Mouse (Mus musculus): ENCODE data around the gene Fanca. TPM values are rescaled to one million over a fixed set of nuclear protein-coding genes. Genes with fewer than 3 reads are reported as not detected.
"Not testable (repeated sequence)": the region's sequence is repeated elsewhere in the genome, so short reads cannot be mapped to it uniquely, and the experiment has no call there.

The Fanca gene
- polyA plus RNA-seq, 1 experiment from 2014 or later, result 29.8 TPM

DNA sequence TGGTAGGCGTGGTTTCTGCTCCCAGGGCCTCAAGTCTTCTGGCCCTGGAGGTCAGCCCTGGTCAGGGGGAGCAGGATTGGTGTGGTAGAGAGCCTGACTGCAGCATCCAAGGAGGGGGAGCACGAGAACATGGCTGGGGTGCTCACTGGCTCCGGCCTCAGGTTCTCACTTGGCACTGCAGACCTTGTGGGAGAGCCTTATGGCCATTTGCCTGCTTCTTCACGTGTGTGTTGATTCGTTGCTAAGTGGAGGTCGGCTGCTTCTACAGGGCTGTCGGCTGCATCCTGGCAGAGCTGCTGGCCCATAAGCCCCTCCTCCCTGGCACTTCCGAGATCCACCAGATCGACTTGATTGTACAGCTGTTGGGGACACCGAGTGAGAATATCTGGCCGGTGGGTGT is 88.0 kb downstream of the Fanca start:
- H3K9ac ChIP-seq (ENCODE audit: low read length); H3K4me3 ChIP-seq (ENCODE audit: low read depth, low read length); DNase-seq (ENCODE audit: low spot score); H3K27ac ChIP-seq (ENCODE audit: low read depth); ATAC-seq (replicated peaks; ENCODE audit: low FRiP score, low TSS enrichment, low read depth); H3K4me2 ChIP-seq (ENCODE audit: low read length); H3K9me3 ChIP-seq (ENCODE audit: control insufficient read depth, low read length): not testable (repeated sequence)
- WGBS, result 88% methylated on average over 10 of the region's 11 CpGs
- Histone ChIP-seq H3K4me1 (replicated peaks; ENCODE audit: control insufficient read depth, insufficient read depth, low read length) (peaks cover 11% of the 10 kb centered on the region), H3K36me3 (ENCODE audit: control insufficient read depth, insufficient read depth, low read length) (peaks cover 32% of the 10 kb centered on the region), H3K27me3 (replicated peaks; ENCODE audit: control insufficient read depth, insufficient read depth, low read length) (peaks cover 14% of the 10 kb centered on the region)

- Histone ChIP-seq H3K36me3 (ENCODE audit: control insufficient read depth, insufficient read depth, low read length) (peaks cover 32% of the 10 kb centered on the region), H3K9me3 (ENCODE audit: control insufficient read depth, low read length) (no peaks in the 10 kb centered on the region), H3K4me3 (ENCODE audit: low read depth, low read length) (no peak overlapping the region), H3K27me3 (replicated peaks; ENCODE audit: control insufficient read depth, insufficient read depth, low read length) (0 out of 2 replicates have a peak, but pooled peaks cover 3% of the 10 kb centered on the region), H3K27ac (ENCODE audit: low read depth) (no peak overlapping the region), H3K4me2 (ENCODE audit: low read length) (no peak overlapping the region), H3K4me1 (replicated peaks; ENCODE audit: control insufficient read depth, insufficient read depth, low read length) (peaks cover 12% of the 10 kb centered on the region), H3K9ac (ENCODE audit: low read length) (no peak overlapping the region)
- WGBS, result 100% methylated on average over 1 of the region's 1 CpGs
- no peak for ATAC-seq (replicated peaks; ENCODE audit: low FRiP score, low TSS enrichment, low read depth)
- DNase-seq (ENCODE audit: low spot score), result no peak
These were observed 90.0 kb downstream of the Fanca start for GRCm38 (mm10) chr8:123228416-123228815.

DNA sequence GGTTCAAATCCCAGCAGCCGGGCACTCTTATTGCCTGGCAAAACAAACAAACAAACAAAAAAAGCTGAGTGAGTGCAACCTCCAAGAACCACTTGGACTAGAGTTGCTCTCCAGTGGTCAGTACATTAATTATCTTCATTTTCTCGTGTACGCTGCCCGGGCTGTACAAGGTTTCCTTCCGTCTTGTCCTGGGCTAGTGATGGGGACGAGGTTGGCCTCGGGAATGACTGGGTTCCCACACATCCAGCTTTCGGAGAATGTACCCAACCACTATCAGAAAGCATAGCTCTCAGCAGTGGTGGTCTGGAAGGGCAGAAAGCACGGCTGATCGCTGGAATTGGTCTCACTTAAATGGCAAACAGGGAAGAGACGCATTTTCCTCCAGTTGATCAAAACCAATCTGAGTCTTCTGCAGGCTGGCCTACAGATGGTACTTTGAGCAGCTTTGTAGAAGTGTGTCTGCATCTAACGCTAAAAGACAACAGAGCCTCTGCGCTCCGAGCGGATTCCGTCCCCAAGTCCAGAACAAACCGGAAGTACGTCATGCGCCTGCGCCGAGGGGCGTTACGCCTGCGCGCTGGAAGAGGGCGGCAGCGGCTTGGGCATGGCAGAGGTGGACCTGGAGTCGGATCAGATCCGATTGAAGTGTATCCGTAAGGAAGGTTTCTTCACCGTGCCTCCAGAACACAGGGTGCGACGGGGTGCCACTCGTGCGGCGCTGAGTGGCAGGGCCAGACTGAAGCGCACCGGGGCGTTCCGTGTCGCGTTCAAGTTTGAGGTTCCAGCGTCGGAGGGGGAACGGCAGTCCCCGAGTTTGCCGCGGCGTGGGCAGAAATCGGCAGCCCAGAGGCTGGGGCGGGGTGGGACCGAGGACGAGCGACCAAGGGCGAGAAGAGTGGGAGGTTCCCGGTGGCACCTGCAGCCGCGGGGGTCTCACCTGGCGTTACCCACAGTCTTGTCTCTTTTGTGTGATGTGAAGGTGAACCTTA is 93.8 kb downstream of the Fanca start, which contains the start of gene Cdk10:
Gene Cdk10 (plus strand): TSS at position 565 of the 989 bp plus-strand sequence.
- WGBS, result 2% methylated on average over 59 of the region's 59 CpGs
- H3K4me1 ChIP-seq (replicated peaks; ENCODE audit: control insufficient read depth, insufficient read depth, low read length), result peaks cover 12% of the 10 kb centered on the region
- peak within 1 kb of the TSS; percentile 84 for H3K9ac ChIP-seq (ENCODE audit: low read length)
- ATAC-seq (replicated peaks; ENCODE audit: low FRiP score, low TSS enrichment, low read depth), result peak; percentile 84
- DNase-seq (ENCODE audit: low spot score), result peak; percentile 97
- H3K9me3 ChIP-seq (ENCODE audit: control insufficient read depth, low read length), result no peaks in the 10 kb centered on the region
- no peaks in the 10 kb centered on the region for H3K27me3 ChIP-seq (replicated peaks; ENCODE audit: control insufficient read depth, insufficient read depth, low read length)
- peak within 1 kb of the TSS; percentile 82 for H3K27ac ChIP-seq (ENCODE audit: low read depth)
- peak within 1 kb of the TSS; percentile 97 for H3K4me3 ChIP-seq (ENCODE audit: low read depth, low read length)
- H3K36me3 ChIP-seq (ENCODE audit: control insufficient read depth, insufficient read depth, low read length), result peaks cover 32% of the 10 kb centered on the region
- H3K4me2 ChIP-seq (ENCODE audit: low read length), result peak within 1 kb of the TSS; percentile 87

- H3K9ac ChIP-seq (ENCODE audit: low read length), result no peak overlapping the region
- H3K4me2 ChIP-seq (ENCODE audit: low read length), result no peak overlapping the region
- H3K4me3 ChIP-seq (ENCODE audit: low read depth, low read length), result no peak overlapping the region
- ATAC-seq (replicated peaks; ENCODE audit: low FRiP score, low TSS enrichment, low read depth), result no peak
- H3K27ac ChIP-seq (ENCODE audit: low read depth), result no peak overlapping the region
- no peak for DNase-seq (ENCODE audit: low spot score)
- 72% methylated on average over 1 of the region's 1 CpGs for WGBS
- no peaks in the 10 kb centered on the region for H3K36me3 ChIP-seq (ENCODE audit: control insufficient read depth, insufficient read depth, low read length)
- H3K9me3 ChIP-seq (ENCODE audit: control insufficient read depth, low read length), result no peaks in the 10 kb centered on the region
- no peaks in the 10 kb centered on the region for H3K27me3 ChIP-seq (replicated peaks; ENCODE audit: control insufficient read depth, insufficient read depth, low read length)
- H3K4me1 ChIP-seq (replicated peaks; ENCODE audit: control insufficient read depth, insufficient read depth, low read length), result peaks cover 12% of the 10 kb centered on the region
These were observed 97.5 kb downstream of the Fanca start for GRCm38 (mm10) chr8:123220917-123221316.

Other genes with a start within 250 kb of the Fanca start
- 1,906 and 1,976 TPM in 2 replicates for gene Rpl13, start 216.2 kb downstream of the Fanca start, polyA plus RNA-seq (2014; fragmentation: Nextera tagmentation; extraction: Ambion mirVana)
- gene Cpne7, start 201.2 kb downstream of the Fanca start, polyA plus RNA-seq (2014; fragmentation: Nextera tagmentation; extraction: Ambion mirVana), result 0.70 and 0.85 TPM in 2 replicates
- gene Sult5a1, start 160.3 kb downstream of the Fanca start, polyA plus RNA-seq (2014; fragmentation: Nextera tagmentation; extraction: Ambion mirVana), result 17.5 and 18.7 TPM in 2 replicates
- 0.28 and 1.3 TPM in 2 replicates for gene Dpep1, start 132.3 kb downstream of the Fanca start, polyA plus RNA-seq (2014; fragmentation: Nextera tagmentation; extraction: Ambion mirVana)
- gene Chmp1a, start 105.8 kb downstream of the Fanca start, polyA plus RNA-seq (2014; fragmentation: Nextera tagmentation; extraction: Ambion mirVana), result 107 and 110 TPM in 2 replicates
- 3.1 and 3.3 TPM in 2 replicates for gene Spata33, start 105.7 kb downstream of the Fanca start, polyA plus RNA-seq (2014; fragmentation: Nextera tagmentation; extraction: Ambion mirVana)
- gene Cdk10, start 93.7 kb downstream of the Fanca start, polyA plus RNA-seq (2014; fragmentation: Nextera tagmentation; extraction: Ambion mirVana), result 31.1 and 32.6 TPM in 2 replicates
- gene Spata2l, start 82.3 kb downstream of the Fanca start, polyA plus RNA-seq (2014; fragmentation: Nextera tagmentation; extraction: Ambion mirVana), result 3.7 and 4.6 TPM in 2 replicates
- 20.5 and 25.5 TPM in 2 replicates for gene Zfp276, start 64.4 kb downstream of the Fanca start, polyA plus RNA-seq (2014; fragmentation: Nextera tagmentation; extraction: Ambion mirVana)
- gene Vps9d1, start 64.2 kb downstream of the Fanca start, polyA plus RNA-seq (2014; fragmentation: Nextera tagmentation; extraction: Ambion mirVana), result 23.2 and 25.9 TPM in 2 replicates
- gene Spire2, start 14.1 kb upstream of the Fanca start, polyA plus RNA-seq (2014; fragmentation: Nextera tagmentation; extraction: Ambion mirVana), result 1.8 and 2.9 TPM in 2 replicates
- 164 and 170 TPM in 2 replicates for gene Tcf25, start 55.2 kb upstream of the Fanca start, polyA plus RNA-seq (2014; fragmentation: Nextera tagmentation; extraction: Ambion mirVana)
- not detected in 2 replicates for gene Mc1r, start 88.5 kb upstream of the Fanca start, polyA plus RNA-seq (2014; fragmentation: Nextera tagmentation; extraction: Ambion mirVana)
- gene Tubb3, start 92.8 kb upstream of the Fanca start, polyA plus RNA-seq (2014; fragmentation: Nextera tagmentation; extraction: Ambion mirVana), result 98.5 and 103 TPM in 2 replicates
- 32.6 and 36.6 TPM in 2 replicates for gene Def8, start 105.0 kb upstream of the Fanca start, polyA plus RNA-seq (2014; fragmentation: Nextera tagmentation; extraction: Ambion mirVana)
- 36.8 and 40.8 TPM in 2 replicates for gene Afg3l1, start 159.3 kb upstream of the Fanca start, polyA plus RNA-seq (2014; fragmentation: Nextera tagmentation; extraction: Ambion mirVana)
- 4.9 and 7.1 TPM in 2 replicates for gene Dbndd1, start 196.9 kb upstream of the Fanca start, polyA plus RNA-seq (2014; fragmentation: Nextera tagmentation; extraction: Ambion mirVana)
- 26.9 and 34.0 TPM in 2 replicates for gene Gas8, start 200.3 kb upstream of the Fanca start, polyA plus RNA-seq (2014; fragmentation: Nextera tagmentation; extraction: Ambion mirVana)

Data from intestine, embryonic 14.5 days (tissue).